Mouse (Mus musculus): ENCODE measurements at regions not wholly inside any gene's neighbourhood (a gene's known extent, or its start where the extent isn't known, plus 50 kb on each side); places are given as distances from the start of the nearest gene placed in this dataset.

DNA sequence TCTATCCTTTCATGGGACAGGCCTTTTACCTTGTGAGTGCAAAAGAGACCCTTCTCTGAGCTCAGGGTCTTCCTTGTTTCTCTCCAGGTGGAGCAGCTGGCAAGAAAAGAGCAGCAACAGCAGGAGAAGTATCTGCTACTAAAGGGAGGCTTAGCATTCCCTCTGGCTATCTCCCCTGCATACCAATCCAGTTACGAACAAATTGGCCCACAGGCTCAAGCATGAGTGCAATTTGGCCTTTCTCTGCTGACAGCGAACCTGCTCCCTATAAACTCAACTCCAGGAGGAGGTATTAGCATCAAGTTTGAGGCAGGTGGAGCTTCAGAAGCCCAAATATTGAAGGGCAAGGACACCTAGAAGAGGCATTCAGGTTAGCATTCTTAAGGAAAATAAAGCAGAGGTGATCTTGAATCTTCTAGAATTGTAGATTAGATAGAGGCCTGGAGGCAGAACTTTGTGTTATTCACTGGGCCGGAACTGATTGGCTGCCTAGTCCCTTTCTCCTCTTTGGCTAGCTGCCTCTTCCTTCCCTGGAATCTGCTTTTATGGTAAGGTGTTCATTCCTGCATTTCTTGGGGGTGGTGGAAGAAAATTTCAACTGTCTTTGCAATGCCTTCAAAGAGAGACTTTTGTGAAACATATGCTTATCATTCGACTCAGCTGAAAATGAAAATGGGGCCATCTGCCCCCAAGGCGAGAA lies 312.0 kb upstream of the Gm15217 start:
- TF ChIP-seq CTCF (IDR thresholded peaks at IDR 0.05; ENCODE audit: low read depth, low read length) (no peak), GATA1 (IDR thresholded peaks at IDR 0.05; ENCODE audit: borderline replicate concordance, low read length) (no peak)

All from G1E (cell line).